In the genomic region with DNA sequence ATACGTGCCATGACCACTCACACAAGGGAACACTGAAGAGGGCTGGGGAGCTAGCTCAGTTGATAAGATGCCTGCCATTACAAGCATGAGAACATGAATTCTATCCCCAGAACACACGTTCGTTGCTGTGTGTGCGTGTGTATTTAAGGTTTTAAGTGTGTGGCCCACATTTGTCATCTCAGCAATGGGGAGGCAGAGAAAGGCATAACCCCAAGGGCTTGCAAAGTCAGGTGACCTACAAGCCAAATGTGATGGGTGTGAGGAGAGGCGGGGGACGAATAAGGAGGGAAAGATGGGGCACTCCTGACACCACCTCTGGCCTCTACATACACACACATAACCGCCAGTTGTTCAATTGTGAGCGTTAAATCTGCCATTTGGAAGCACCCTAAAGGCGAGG, we compare ENCODE assay signal across 8 mouse cellular contexts.
DNase-seq lines count a peak whose midpoint lies in the region; ATAC-seq and TF ChIP-seq lines count a peak whose summit lies in the region.

No protein-coding gene starts in this region.

- ATAC-seq in forebrain, postnatal 0 days, result no peak
- ATAC-seq in midbrain, embryonic 11.5 days (ENCODE audit: low FRiP score), result peak; percentile 12; the same call in 1 of the 2 replicates

- 72% methylated on average over 9 of the region's 9 CpGs for WGBS in heart, embryonic 10.5 days
- 78% methylated on average over 9 of the region's 9 CpGs for WGBS in forebrain, postnatal 0 days
- WGBS in midbrain, embryonic 11.5 days, result 80% methylated on average over 9 of the region's 9 CpGs

- no peaks in the 10 kb centered on the region for H3K27me3 ChIP-seq in heart, embryonic 10.5 days (ENCODE audit: insufficient read depth, poor library complexity, severe bottlenecking)
- no peaks in the 10 kb centered on the region for H3K27me3 ChIP-seq in ES-Bruce4 (ENCODE audit: control insufficient read depth, insufficient read depth, low read length, poor library complexity, severe bottlenecking)
- no peaks in the 10 kb centered on the region for H3K27me3 ChIP-seq in forebrain, postnatal 0 days (ENCODE audit: insufficient read depth, low read length)
- H3K27me3 ChIP-seq in midbrain, embryonic 11.5 days (ENCODE audit: control insufficient read depth, insufficient read depth, low read length), result no peaks in the 10 kb centered on the region

- TF ChIP-seq POLR2A in ES-Bruce4 (IDR thresholded peaks at IDR 0.05; ENCODE audit: insufficient read depth, low read length), result no peak

- H3K4me3 ChIP-seq in heart, embryonic 10.5 days, result peak overlapping the region; percentile 75
- peak overlapping the region; percentile 82 for H3K4me3 ChIP-seq in ES-Bruce4 (ENCODE audit: low read depth, low read length)
- no peak overlapping the region for H3K4me3 ChIP-seq in forebrain, postnatal 0 days (ENCODE audit: low read depth, low read length)
- peak overlapping the region; percentile 75 for H3K4me3 ChIP-seq in midbrain, embryonic 11.5 days (ENCODE audit: low read depth, low read length)

- peaks cover 8% of the 10 kb centered on the region; the same call in 1 of the 2 replicates for H3K4me1 ChIP-seq in heart, embryonic 10.5 days
- H3K4me1 ChIP-seq in ES-Bruce4 (ENCODE audit: control insufficient read depth, insufficient read depth, low read length), result no peaks in the 10 kb centered on the region
- no peaks in the 10 kb centered on the region for H3K4me1 ChIP-seq in forebrain, postnatal 0 days (ENCODE audit: insufficient read depth)
- H3K4me1 ChIP-seq in midbrain, embryonic 11.5 days (ENCODE audit: control insufficient read depth, insufficient read depth, low read length), result peaks cover 7% of the 10 kb centered on the region

- TF ChIP-seq EP300 in ES-Bruce4 (IDR thresholded peaks at IDR 0.05; ENCODE audit: insufficient read depth, low read depth, low read length), result no peak

- peak overlapping the region; percentile 66 for H3K9ac ChIP-seq in ES-Bruce4 (ENCODE audit: low read depth, poor library complexity, severe bottlenecking)
- peak overlapping the region; percentile 65; the same call in 1 of the 2 replicates for H3K9ac ChIP-seq in forebrain, postnatal 0 days
- no peak overlapping the region; the same call in 1 of the 2 replicates for H3K9ac ChIP-seq in midbrain, embryonic 11.5 days (ENCODE audit: low read length)

- no peak for DNase-seq in heart, embryonic 10.5 days (ENCODE audit: low spot score)
- DNase-seq in heart, postnatal 4 days, result no peak
- no peak for DNase-seq in forebrain, postnatal 0 days
- DNase-seq in midbrain, embryonic 11.5 days (ENCODE audit: low spot score, missing footprints), result peak; percentile 78
- no peak for DNase-seq in B cell, adult 2 months
- DNase-seq in spleen, postnatal 14 days (ENCODE audit: low spot score in 2 of 2), result no peak
- DNase-seq in layer of hippocampus, postnatal 25 days (ENCODE audit: extremely low spot score in 1 of 2, low spot score in 1 of 2), result no peak

- H3K4me2 ChIP-seq in forebrain, postnatal 0 days (ENCODE audit: low read depth), result peak overlapping the region; percentile 59
- H3K4me2 ChIP-seq in midbrain, embryonic 11.5 days, result peak overlapping the region; percentile 55; the same call in 1 of the 2 replicates

- peak overlapping the region; percentile 97 for H3K27ac ChIP-seq in heart, embryonic 10.5 days
- H3K27ac ChIP-seq in ES-Bruce4 (ENCODE audit: insufficient read depth, low read length), result peak overlapping the region; percentile 69
- H3K27ac ChIP-seq in forebrain, postnatal 0 days (ENCODE audit: low read depth, low read length), result 0 out of 2 replicates have a peak overlapping the region, but pooled peaks have one; percentile 92
- H3K27ac ChIP-seq in midbrain, embryonic 11.5 days (ENCODE audit: low read depth, low read length), result no peak overlapping the region; the same call in 1 of the 2 replicates

- no peaks in the 10 kb centered on the region for H3K36me3 ChIP-seq in heart, embryonic 10.5 days
- H3K36me3 ChIP-seq in ES-Bruce4 (ENCODE audit: control insufficient read depth, insufficient read depth, low read length, poor library complexity, severe bottlenecking), result no peaks in the 10 kb centered on the region
- no peaks in the 10 kb centered on the region for H3K36me3 ChIP-seq in forebrain, postnatal 0 days (ENCODE audit: insufficient read depth)
- no peaks in the 10 kb centered on the region for H3K36me3 ChIP-seq in midbrain, embryonic 11.5 days (ENCODE audit: control insufficient read depth, insufficient read depth, low read length)

- TF ChIP-seq CTCF in ES-Bruce4 (IDR thresholded peaks at IDR 0.05; ENCODE audit: low read depth, low read length), result no peak
- no peak for TF ChIP-seq CTCF in forebrain, postnatal 0 days (IDR thresholded peaks at IDR 0.05; ENCODE audit: low read depth)

- no peaks in the 10 kb centered on the region for H3K9me3 ChIP-seq in heart, embryonic 10.5 days
- H3K9me3 ChIP-seq in ES-Bruce4 (replicated peaks; ENCODE audit: control insufficient read depth, insufficient read depth, low read length, poor library complexity, severe bottlenecking), result no peaks in the 10 kb centered on the region
- no peaks in the 10 kb centered on the region for H3K9me3 ChIP-seq in forebrain, postnatal 0 days (ENCODE audit: low read length)
- no peaks in the 10 kb centered on the region for H3K9me3 ChIP-seq in midbrain, embryonic 11.5 days (ENCODE audit: control insufficient read depth, low read length)
